ENCODE assay signal across 18 mouse cellular contexts in the genomic region with DNA sequence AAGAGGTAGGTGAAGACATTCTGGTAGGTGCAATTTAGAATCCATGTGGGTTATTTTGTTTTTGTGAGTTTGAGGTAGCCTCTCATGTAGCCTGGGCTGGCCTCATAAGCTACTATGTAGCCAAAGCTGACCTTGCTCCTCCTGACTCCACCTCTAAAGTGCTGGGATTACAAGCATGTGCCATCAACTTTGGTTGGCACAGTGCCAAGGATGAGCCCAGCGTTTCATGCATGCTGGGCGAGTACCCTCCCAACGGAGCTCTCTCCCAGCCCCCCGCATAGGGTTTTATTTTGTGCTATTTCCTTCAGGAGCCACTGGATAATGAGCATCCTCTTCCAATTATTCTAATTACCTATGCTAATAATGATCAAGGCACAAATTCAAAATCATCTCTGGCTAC.
"Had no signal": no experiment of that assay in that cellular context is flagged by ENCODE, and none has a peak within 500 bp of the region (broad histone marks: within the 10 kb centered on the region; RNA-seq: fewer than 3 reads in every experiment).

No protein-coding gene starts in this region.

- DNase-seq: cerebellum, adult 2 months; cerebellum, adult 8-10 months; cerebellum, adult 9-10 months; cerebellum, adult 9-11 months; cerebellum, postnatal 10 days; cerebellum, postnatal 14 days; cerebellum, postnatal 25 days; cerebellum, postnatal 36 days; embryo, embryonic 11 days; forebrain, postnatal 0 days; gastrocnemius, adult 2 months; gastrocnemius, postnatal 10 days; gastrocnemius, postnatal 14 days; gastrocnemius, postnatal 25 days; gastrocnemius, postnatal 36 days; heart, adult 11 months; heart, adult 18-20 months; heart, adult 2 months had no signal
